Mouse (Mus musculus): ENCODE measurements around the gene Acly.
"Not testable (repeated sequence)": the region's sequence is repeated elsewhere in the genome, so short reads cannot be mapped to it uniquely, and the experiment has no call there.

Gene Acly

DNA sequence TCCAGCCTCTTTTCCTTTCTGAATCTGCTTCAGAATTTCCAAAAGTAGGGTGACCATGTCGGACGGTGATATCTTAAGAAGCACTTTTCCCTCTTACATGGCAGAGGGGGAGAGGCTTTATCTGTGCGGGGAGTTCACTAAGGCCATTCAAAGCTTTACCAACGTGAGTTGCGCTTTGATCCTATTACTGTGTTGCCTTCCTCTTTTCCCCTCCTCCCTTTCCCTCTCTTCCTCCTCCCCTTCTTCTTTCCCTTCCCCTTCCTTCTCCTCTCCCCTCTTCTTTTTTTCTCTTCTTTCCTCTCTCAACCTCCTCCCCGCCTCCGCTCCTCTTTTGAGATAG is 17.9 kb upstream of the Acly start:
- DNase-seq (ENCODE audit: low spot score): no peak

DNA sequence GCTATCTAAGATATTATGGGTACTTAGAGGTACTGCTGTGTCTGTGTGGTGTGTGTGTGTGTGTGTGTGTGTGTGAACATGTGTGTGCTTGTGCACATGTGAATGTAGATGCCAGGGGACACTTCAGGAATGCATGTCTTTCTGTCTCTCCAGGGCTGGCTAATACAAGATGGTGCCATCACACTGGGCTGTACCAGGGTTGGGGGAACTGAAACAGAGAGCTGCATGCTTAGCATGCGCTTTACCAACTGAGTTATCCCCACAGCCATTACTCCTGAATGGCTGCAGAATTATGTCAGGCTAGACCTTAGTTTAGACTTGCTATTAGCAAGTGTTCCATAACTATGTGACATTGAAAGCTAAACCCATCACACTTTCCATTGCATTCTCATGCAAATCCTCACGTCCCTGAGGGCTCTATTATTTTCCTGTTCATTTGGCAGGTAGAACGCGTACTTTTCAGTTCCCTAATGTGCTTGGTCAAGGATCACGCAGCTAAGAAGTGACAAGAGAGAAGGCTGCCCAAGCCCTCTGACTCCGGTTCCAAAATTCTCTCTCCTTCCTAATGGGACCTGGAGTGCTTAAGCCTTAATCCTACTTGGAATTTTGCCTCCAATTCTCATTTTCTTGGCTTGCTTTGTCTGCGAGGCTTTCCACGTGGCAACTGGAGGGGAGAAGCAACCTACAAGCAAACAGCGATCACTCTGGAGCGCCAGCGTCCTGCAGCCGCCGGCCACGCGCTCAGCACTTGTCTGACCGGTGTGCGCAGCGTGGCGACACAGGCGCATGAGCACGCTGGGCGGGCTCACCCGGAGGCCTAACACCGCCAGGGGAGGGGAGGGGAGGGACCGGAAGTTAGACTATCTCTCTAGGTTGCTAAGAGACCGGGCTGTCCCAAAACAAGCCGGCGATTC is 17.3 kb upstream of the Acly start, which contains the start of gene Ttc25:
Gene Ttc25 (plus strand): TSS at position 776 of the 914 bp plus-strand sequence.
- peak; percentile 78 for DNase-seq (ENCODE audit: low spot score)

DNA sequence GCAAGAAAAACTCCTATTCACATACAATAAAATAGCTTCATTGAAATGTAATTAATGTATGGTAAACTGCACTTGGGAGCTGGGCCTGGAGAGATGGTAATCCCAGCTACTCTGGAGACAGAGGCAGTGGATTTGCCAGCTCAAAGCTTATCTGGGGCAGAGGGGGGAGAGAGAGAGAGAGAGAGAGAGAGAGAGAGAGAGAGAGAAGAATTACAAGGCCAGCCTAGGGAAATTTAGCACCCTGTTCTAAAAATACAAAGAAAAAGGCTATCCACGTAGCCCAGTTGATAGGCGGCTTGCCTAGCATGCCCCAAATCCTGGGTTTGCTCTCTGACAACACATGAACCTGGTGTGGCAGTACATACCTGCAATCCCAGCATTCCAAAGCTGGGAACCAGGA is 13.8 kb upstream of the Acly start:
- no peak for DNase-seq (ENCODE audit: low spot score)

DNA sequence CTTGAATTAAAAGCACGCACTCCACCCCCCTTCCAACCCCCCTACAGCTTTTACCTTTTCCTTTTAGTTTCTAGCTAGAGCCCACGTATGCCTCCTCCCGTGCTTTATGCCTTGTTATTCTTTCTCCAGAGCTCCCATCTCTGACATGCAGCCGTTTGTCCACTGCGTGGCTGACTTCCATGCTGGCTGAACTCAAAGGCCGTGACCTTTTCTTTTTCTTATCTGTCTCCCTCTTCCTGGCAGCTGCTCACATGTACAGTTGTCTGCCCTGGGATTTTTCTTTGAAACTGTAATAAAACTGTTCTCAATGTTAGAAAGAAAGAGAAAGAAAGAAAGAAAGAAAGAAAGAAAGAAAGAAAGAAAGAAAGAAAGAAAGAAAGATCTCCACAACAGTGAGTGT is 13.2 kb upstream of the Acly start:
- DNase-seq (ENCODE audit: low spot score): no peak

DNA sequence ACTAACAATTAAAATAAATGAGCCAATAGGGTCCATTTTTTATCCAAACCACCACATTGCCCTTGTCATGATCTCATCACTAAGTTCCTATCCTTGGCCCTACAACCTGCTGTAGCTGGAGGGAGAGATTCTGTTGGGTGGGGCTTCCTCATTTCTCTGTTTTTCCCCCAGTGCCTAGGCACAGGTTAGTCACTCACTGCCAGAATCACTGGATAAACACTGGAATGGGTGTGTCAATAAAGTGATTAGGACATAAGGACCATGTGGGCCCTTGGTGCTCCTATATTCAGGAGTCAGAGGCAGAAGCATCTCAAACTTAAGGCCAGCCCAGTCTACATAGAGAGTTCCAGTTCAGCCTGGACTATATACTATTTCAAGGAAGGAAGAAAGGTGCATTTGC is 8.7 kb upstream of the Acly start:
- DNase-seq (ENCODE audit: low spot score): no peak

DNA sequence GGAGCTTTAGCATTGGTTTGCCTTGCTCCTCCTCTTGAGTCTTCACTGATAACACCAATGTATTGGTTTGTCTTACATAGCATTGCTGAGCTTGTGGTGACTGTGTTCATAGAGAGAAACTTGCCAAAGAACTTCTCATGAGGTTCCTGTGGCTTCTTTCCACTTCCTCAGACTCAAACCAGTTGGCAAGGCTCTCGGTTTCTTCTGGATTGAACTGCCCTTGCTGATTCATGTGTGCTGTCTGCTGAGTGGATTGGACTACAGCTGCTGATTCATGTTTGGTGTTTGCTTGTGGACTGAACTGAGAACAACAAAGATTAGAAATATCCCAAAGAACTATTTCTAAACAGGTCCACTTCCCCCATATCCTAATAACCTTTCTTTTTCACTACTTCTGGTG is 8.2 kb upstream of the Acly start:
- DNase-seq (ENCODE audit: low spot score): no peak

DNA sequence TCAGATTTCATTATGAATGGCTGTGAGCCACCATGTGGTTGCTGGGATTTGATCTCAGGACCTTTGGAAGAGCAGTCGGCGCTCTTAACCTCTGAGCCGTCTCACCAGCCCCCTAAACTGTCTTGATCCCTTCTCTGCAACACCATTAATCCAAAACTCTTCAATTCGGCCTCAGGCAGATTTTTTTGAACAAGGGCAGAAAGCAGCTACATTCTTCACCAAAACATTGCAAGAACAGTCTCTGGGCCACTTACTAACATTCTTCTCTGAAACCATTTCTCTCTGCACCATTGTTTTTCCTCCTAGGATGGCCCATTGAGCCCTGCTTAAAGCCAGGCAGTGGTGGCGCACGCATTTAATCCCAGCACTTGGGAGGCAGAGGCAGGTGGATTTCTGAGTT is 7.0 kb upstream of the Acly start:
- DNase-seq (ENCODE audit: low spot score): not testable (repeated sequence)

DNA sequence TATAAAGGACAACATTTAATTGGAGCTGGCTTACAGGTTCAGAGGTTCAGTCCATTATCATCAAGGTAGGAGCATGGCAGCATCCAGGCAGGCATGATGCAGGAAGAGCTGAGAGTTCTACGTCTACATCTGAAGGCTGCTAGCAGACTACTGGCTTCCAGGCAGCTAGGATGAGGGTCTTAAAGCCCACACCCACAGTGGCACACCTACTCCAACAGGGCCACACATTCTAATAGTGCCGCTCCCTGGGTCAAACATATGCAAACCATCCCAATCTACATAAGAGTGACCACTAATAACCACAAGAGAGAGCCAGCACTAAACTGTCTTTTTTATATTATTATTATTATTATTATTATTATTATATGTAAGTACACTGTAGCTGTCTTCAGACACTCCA is 6.6 kb upstream of the Acly start:
- DNase-seq (ENCODE audit: low spot score): not testable (repeated sequence)

DNA sequence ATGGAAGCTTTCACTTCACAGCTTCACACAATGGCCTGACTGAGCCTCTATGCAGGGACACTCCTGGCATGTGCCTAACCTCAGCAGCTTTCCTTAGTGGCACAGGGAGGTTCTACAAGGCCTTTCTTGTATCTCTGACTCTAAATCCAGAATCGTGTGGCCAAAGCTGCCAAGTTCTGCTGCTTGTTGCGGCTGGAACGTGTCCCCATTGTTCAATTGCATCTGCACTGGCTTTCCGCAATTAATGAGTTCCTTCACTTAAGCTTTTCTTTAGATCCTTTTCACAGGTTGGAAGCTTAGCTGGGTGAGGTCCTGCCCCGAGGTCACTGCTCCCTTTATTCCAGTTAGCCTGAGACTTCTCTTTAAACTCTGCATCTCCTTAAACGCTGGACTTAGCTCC is 6.1 kb upstream of the Acly start:
- no peak for DNase-seq (ENCODE audit: low spot score)

DNA sequence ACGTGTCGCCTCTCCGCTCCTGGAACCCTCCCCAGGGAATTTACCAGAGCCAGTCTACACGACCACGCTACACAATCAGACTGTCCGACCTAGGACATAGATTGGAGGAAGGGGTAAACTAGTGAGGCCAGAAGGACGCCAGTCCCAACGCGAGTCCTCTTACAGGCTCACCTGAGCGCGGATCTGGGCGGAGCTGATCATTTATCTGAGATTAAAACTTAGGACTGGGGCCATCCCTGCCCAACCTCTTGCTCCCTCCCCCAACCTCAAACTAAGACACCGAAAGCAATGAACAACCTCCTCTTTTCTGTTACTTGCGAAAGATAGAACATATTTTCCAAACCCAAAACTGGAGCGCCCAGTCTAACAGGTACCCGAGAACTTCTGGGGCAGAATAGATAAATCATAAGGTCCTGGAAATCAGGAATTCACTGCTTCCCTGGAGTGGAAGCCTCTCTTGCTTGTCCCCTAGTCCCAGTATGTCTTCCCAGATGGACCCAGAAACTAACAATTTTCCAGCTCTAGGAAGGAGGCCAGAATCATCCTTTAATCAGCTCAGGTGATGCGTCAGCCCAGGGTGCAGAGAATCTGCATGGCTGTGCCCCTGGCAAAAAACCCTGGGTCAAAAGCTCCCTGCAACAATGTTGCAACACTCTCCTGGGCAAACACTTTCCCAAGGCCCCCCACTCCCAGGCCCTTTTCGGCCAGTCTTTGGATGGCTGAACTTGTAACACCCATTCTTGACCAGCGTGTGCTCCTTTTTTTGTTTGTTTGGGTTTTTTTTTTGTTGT is 770 bp upstream of the Acly start:
- peak; percentile 19 for DNase-seq (ENCODE audit: low spot score)

DNA sequence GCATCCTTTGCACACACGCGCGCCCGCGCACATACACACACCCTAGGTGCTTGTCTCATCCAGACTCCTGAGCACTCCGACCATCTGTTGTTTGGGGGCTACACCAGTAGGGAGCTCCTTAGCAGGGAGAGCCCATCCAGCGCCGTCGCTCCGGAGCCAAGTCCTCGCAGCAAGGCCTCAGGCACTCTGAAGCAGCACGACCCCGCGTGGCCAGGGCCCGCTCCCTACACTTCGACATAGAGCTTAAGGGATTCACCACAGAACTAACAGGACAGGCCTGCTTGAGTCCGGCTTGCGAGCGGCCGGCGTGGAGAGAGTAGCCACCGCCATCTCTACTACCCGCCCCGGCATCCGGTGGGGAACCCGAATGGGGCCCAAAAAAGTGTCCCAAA is 738 bp downstream of the Acly start:
- DNase-seq (ENCODE audit: low spot score): peak; percentile 51

DNA sequence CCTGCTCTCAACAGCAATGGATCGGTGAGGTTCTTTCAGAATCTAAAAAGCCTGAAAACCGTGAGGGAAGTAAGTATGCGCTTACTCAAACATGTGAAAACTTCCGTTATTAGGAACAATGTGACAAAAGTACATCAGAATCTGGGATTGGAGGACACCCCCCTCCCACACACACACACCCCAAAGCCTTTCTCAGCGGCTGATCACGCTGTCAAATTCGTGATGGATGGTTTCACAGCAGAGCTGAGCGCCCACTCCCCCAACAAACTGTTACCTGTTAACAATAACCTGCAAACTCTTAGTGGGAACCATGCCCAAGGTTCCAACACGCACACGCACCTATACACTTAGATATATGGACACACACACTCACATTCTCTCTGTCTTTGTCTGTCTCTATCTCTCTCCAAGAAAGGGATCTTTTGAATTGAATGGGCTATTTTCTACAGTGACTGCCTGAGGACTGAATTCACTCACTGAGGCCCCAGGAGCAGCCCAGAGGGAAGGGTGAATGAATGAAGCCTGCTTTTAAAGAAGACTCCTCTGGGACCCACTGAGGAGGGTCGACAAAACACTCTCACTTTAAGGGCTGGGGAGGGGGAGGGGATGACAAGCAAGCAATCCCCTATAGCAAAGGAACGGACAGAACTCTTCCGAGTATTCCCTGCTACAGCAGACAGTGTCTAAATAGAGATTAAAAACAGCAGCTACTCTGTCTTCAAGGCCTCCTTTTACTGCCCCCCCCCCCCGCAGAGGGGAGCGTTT is 1.6 kb downstream of the Acly start:
- no peak for DNase-seq (ENCODE audit: low spot score)

DNA sequence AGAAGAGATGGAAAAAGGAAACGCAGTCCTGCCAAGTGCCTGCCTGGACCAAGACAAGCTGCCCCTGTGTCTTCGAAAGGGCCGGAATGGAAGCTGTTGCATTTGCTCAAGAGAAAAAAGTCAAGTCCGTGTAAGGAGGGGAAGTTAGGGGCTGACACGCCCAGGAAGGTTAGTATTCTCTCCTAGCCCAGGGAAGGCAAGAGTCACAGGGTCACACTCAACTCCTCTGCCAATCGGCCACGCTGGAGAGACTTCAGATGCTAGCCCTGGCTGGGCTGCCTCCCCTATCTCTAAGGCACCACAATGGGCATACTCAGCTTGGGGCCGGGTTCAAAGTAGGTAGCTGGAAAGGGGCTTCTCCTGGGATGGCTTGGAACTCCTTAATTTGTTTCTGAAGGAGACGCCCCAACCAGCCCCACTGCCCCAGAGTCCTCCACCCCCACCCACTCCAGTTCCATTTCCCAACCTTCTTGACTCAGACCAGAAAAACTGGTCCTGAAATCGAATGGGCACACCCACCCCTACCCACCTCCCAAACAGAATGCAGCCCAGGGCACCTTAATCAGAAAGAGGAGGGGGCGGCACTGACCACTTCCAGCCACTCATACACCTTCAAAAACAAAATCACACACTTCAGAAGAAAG is 2.7 kb downstream of the Acly start:
- DNase-seq (ENCODE audit: low spot score): no peak

DNA sequence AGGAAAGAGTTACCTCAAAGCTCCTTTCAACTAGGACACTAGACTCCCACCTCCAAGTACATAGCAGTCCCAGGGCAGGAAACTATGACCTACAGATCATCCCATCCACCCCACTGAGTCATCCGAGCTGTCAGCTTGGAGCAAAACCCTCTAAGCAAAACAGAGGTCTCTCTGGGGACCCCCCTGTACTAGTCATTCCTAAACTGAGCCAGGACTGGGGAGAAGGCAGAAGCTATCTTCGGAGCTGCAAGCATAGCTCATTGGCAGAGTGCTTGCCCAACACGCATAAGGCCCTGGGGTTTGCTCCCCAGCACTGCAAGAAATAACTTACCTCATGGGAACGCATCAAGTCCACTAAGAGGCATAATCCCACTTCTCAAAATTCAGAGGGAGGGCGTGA is 3.4 kb downstream of the Acly start:
- no peak for DNase-seq (ENCODE audit: low spot score)

DNA sequence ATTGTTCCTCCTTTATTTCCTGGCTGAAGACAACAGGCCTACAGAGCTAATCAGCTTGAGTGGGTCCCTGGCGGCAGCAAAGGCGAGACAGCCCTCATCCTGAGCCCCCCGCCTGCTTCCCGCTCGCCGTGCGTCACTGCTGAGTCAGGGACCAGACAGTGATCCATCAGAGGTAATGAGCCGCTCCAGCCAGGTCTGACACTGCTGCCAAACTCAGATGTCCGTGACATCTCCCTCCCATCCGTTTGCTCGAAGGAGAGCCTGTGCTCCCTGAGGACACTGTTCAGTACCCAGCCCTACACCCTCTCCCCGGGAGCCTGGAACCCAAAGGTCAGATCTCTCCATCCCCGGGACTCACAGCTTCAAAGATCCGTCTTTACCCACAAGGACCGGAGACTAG is 7.0 kb downstream of the Acly start:
- DNase-seq (ENCODE audit: low spot score): no peak

DNA sequence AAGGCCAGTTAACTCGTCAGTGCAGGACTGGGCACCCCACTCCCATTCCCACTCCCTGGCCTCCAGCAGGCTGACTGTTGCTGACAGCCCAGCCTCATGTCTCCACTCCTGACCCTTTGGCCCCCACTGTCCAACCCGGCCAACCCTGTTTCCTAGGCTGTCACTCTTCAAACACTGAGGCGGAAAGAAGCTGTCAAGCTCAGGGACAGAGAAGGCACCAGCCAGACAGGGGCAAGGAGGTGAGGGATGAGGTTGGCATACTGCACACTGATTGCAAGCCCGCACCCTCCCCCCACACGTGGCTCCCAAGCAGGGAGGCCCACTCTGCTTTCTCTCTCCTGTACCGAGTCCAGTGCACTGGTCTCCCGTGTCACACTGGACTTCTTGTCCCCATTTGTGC is 8.6 kb downstream of the Acly start:
- DNase-seq (ENCODE audit: low spot score): no peak

DNA sequence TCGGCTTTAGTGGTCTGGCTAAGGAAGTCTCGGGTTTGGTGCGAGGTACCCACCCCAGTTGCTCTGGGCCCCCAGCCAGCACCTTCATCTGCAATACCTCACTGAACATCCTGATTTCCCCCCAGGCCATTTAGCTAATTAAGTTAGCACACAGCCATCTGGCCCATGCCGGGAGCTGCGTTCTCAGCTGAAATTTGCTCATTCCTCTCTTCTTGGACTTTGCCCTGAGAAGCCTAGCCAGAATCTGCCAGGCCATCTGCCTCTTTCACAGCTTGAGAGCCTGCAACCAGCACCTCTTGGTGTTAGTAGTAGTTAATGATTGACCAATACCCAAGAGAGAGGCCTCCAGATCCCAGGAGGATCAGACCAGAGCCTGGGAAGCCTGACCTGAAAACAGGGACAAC is 9.6 kb downstream of the Acly start:
- DNase-seq (ENCODE audit: low spot score): no peak

DNA sequence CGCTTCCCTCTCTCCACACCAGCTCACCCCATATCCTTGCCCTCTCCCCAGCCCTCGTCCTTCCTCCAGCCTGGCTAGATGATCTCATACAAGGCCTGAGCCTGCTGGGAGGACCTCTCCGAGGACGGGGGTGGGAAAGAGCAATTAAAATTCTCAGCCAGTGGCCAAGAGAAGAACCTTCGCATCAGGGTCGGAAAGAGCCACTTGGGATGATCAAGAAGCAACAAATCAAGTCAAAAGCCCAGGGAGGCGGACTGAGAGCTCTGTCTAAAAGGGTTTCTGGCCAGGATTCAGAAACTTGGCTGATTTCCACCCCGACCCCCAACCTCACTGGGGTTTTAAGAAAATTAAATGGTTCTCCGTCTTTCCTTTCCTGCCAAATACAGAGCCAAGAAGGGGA is 11.5 kb downstream of the Acly start:
- DNase-seq (ENCODE audit: low spot score): no peak

DNA sequence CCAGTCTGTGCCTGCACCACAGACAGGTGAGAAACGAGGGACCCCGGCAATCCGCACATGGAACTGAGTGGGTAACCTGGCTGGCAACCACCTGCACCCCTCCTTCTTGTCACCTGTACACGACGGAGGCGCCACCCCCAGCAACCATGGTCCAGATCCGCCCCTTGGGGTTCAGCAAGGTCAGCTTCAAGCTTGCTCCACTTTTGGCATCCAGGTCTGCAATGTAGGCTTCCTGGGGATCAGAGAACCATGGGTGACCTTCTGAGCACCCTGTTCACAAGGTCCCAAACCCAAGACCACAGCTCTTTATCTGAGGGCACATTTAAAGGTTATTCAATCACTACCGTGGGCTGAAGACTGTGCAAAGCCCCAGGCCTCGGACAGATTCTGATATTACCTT is 12.0 kb downstream of the Acly start:
- no peak for DNase-seq (ENCODE audit: low spot score)

DNA sequence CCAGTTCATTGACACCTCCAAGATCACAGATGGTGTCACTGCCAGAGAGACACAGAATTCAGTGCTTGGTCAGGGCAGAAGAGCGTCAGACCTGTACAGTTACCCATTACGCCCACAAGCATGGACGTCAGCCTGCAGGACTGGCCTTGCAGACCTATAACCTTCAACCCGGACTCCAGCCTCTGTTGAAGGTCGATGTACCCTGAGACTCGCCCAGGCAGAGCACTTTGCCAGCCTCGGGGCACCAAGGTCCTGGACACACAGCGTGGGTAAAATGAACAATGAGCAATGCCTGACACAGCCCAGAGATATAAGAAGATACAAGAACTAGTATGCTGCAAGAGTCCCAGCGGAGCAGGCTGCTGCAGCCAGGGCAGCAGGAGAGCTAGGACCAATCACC is 12.7 kb downstream of the Acly start:
- DNase-seq (ENCODE audit: low spot score): no peak

DNA sequence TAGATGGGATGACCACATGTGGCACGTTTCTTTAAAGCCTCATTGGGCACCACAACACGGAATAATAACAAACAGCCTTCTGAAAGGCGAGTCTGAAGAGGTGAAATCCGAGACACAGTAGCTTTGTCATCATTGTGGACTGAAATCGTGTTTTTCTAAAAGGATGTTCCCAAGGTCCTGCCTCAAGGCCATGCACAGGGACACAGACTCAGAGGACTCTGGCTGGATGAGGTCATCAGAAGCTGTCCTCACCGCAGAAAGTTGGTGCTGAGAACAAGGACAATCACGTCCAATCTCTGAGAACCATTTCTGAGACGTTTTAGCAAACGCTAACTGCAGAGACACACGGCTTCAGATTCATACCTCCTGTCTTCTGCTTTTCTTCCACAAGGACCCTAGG is 14.1 kb downstream of the Acly start:
- DNase-seq (ENCODE audit: low spot score): no peak

DNA sequence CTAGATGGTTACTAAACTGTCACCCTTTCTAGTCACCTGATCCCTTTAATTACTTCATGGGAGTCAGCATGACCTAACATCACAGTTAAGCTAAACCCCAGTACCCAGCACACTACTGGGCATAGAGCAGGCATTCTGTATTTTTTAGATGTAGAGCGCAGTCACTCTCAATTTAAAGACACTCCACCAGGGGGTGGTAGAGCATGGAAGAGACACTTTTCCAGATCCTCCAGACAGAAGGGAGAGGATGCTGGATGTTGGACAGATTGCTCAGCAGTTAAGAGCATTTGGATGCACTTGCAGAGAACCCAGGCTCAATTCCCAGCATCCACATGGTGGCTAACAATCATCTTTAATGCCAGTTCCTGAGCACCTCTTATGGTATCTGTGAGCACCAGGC is 15.4 kb downstream of the Acly start:
- DNase-seq (ENCODE audit: low spot score): no peak
